Mouse (Mus musculus) liver, postnatal 0 days (tissue): ENCODE results near the gene C1qtnf12.

Experiments
- CTCF ChIP-seq: sonication (generic); IDR thresholded peaks from 2 replicates; pipeline ENCODE4 v1.5.1; 2016; ENCODE audit warnings: antibody characterized with exemption, low read depth
- EP300 ChIP-seq: IDR thresholded peaks from 2 replicates; pipeline ENCODE4 v1.6.1; 2016; ENCODE audit warnings: antibody characterized with exemption, low read depth, mild to moderate bottlenecking

GRCm38 (mm10) chr4:155991908-155992230 lies 29.8 kb downstream of the C1qtnf12 start:
- TF ChIP-seq CTCF (no peak), EP300 (no peak)
